Mouse (Mus musculus) lung, postnatal 0 days (tissue): ENCODE measurements at regions not wholly inside any gene's neighbourhood (a gene's known extent, or its start where the extent isn't known, plus 50 kb on each side); places are given as distances from the start of the nearest gene placed in this dataset.

Experiments
- CTCF ChIP-seq: IDR thresholded peaks from 2 replicates; pipeline ENCODE4 v1.5.1; 2016; ENCODE audit warnings: antibody characterized with exemption, mild to moderate bottlenecking
- EP300 ChIP-seq: IDR thresholded peaks from 2 replicates; pipeline ENCODE4 v1.6.1; 2016; ENCODE audit warnings: antibody characterized with exemption, mild to moderate bottlenecking, control low read depth

DNA sequence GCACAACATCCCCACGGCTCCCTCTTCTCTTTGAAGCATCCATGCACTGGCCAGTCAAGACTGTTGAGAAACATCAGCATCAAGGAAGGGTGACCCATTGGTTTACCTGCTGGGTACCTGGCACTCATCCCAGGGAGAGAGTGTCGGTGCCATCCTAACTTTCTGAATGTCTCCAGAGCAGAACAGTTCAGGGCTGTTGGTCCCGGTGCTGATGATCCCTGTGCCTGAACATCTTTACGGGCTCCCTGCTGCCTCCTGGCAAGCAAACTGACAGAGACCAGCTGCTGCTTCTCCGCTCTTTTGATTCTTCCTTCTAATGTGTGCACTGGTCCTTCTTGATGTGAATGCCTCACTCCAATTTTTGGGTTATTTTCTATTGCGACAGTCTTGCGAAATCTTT, 142.2 kb downstream of the Ipmk start:
- no peak for TF ChIP-seq CTCF
- no peak for TF ChIP-seq EP300
